Mouse (Mus musculus): ENCODE measurements at regions not wholly inside any gene's neighbourhood (a gene's known extent, or its start where the extent isn't known, plus 50 kb on each side); places are given as distances from the start of the nearest gene placed in this dataset.

DNA sequence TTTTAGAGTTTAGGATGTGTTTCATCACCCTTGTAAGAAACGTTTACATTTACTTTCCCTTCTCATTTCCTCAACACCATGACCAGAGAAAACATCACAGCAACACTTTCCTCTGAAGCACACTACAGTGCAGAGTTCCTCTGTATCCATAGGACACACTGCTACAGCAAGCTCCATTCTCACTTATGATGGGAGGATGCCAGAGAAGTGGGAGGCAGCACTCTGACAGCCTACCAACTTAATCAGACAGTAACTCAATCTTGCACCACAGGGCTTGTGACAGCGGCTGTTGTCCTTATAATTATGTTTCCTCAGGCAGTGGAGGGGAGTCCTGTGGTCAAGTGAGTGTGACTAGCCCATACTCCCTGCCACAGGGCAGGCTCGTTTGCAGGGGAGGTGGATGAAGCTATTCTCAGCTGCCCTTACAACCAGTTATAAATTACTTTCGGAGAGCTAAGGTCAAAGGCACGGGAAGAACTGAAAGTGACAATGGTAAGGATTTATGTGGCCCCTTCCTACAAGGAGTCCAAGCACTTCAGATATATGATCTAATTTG lies 186.5 kb upstream of the Fam84a start:
- TF ChIP-seq POLR2A (IDR thresholded peaks at IDR 0.05; ENCODE audit: extremely low read depth, insufficient read depth, low read length) (no peak), CTCF (IDR thresholded peaks at IDR 0.05; ENCODE audit: low read depth, low read length) (no peak)

Data from liver, adult 2 months (tissue).